Mouse (Mus musculus): ENCODE results near the gene Agtrap. TPM values are rescaled to one million over a fixed set of nuclear protein-coding genes. Genes with fewer than 3 reads are reported as not detected.
"Not testable (repeated sequence)": the region's sequence is repeated elsewhere in the genome, so short reads cannot be mapped to it uniquely, and the experiment has no call there.

The Agtrap gene
- polyA plus RNA-seq, 1 experiment from 2014 or later = 9.2 TPM

- Histone ChIP-seq H3K4me3 (ENCODE audit: low read depth, low read length) (no peak overlapping the region), H3K9ac (ENCODE audit: low read length) (no peak overlapping the region), H3K9me3 (ENCODE audit: control insufficient read depth, low read length) (no peaks in the 10 kb centered on the region), H3K36me3 (ENCODE audit: control insufficient read depth, insufficient read depth, low read length) (peaks cover 23% of the 10 kb centered on the region), H3K27me3 (ENCODE audit: control insufficient read depth, insufficient read depth, low read length) (no peaks in the 10 kb centered on the region), H3K4me1 (ENCODE audit: control insufficient read depth, insufficient read depth, low read length) (no peaks in the 10 kb centered on the region), H3K27ac (replicated peaks; ENCODE audit: low read depth, low read length) (no peak overlapping the region), H3K4me2 (ENCODE audit: low read depth, severe bottlenecking) (no peak overlapping the region)
- WGBS = 91% methylated on average over 4 of the region's 4 CpGs
- DNase-seq (ENCODE audit: low spot score) (no peak), ATAC-seq (ENCODE audit: insufficient number of reproducible peaks, low FRiP score, low TSS enrichment, low read depth) (no peak)
These were observed 31.0 kb downstream of the Agtrap start for GRCm38 (mm10) chr4:148056801-148057200.

GRCm38 (mm10) chr4:148056246-148056645 lies 31.6 kb downstream of the Agtrap start:
- H3K9me3 ChIP-seq (ENCODE audit: control insufficient read depth, low read length) = no peaks in the 10 kb centered on the region
- no peak overlapping the region for H3K27ac ChIP-seq (replicated peaks; ENCODE audit: low read depth, low read length)
- H3K27me3 ChIP-seq (ENCODE audit: control insufficient read depth, insufficient read depth, low read length) = no peaks in the 10 kb centered on the region
- DNase-seq (ENCODE audit: low spot score) (no peak), ATAC-seq (ENCODE audit: insufficient number of reproducible peaks, low FRiP score, low TSS enrichment, low read depth) (no peak)
- H3K4me3 ChIP-seq (ENCODE audit: low read depth, low read length) = no peak overlapping the region
- no peaks in the 10 kb centered on the region for H3K4me1 ChIP-seq (ENCODE audit: control insufficient read depth, insufficient read depth, low read length)
- H3K36me3 ChIP-seq (ENCODE audit: control insufficient read depth, insufficient read depth, low read length) = peaks cover 23% of the 10 kb centered on the region
- 85% methylated on average over 7 of the region's 7 CpGs for WGBS
- no peak overlapping the region for H3K4me2 ChIP-seq (ENCODE audit: low read depth, severe bottlenecking)
- H3K9ac ChIP-seq (ENCODE audit: low read length) = no peak overlapping the region; the same call in 1 of the 2 replicates

- Histone ChIP-seq H3K9me3 (ENCODE audit: control insufficient read depth, low read length) (no peaks in the 10 kb centered on the region), H3K4me1 (ENCODE audit: control insufficient read depth, insufficient read depth, low read length) (no peaks in the 10 kb centered on the region), H3K4me3 (ENCODE audit: low read depth, low read length) (no peak overlapping the region), H3K27ac (replicated peaks; ENCODE audit: low read depth, low read length) (no peak overlapping the region), H3K36me3 (ENCODE audit: control insufficient read depth, insufficient read depth, low read length) (peaks cover 23% of the 10 kb centered on the region), H3K27me3 (ENCODE audit: control insufficient read depth, insufficient read depth, low read length) (no peaks in the 10 kb centered on the region), H3K4me2 (ENCODE audit: low read depth, severe bottlenecking) (no peak overlapping the region), H3K9ac (ENCODE audit: low read length) (no peak overlapping the region)
- WGBS = 92% methylated on average over 21 of the region's 21 CpGs
- DNase-seq (ENCODE audit: low spot score) (no peak), ATAC-seq (ENCODE audit: insufficient number of reproducible peaks, low FRiP score, low TSS enrichment, low read depth) (no peak)
These were observed 32.7 kb downstream of the Agtrap start for GRCm38 (mm10) chr4:148054961-148055695.

GRCm38 (mm10) chr4:148053417-148053920 lies 34.4 kb downstream of the Agtrap start:
- Histone ChIP-seq H3K4me2 (ENCODE audit: low read depth, severe bottlenecking) (no peak overlapping the region), H3K4me1 (ENCODE audit: control insufficient read depth, insufficient read depth, low read length) (no peaks in the 10 kb centered on the region), H3K36me3 (ENCODE audit: control insufficient read depth, insufficient read depth, low read length) (peaks cover 21% of the 10 kb centered on the region), H3K27me3 (ENCODE audit: control insufficient read depth, insufficient read depth, low read length) (no peaks in the 10 kb centered on the region), H3K9ac (ENCODE audit: low read length) (no peak overlapping the region), H3K4me3 (ENCODE audit: low read depth, low read length) (no peak overlapping the region), H3K27ac (replicated peaks; ENCODE audit: low read depth, low read length) (no peak overlapping the region), H3K9me3 (ENCODE audit: control insufficient read depth, low read length) (no peaks in the 10 kb centered on the region)
- DNase-seq (ENCODE audit: low spot score) = no peak
- WGBS = 93% methylated on average over 12 of the region's 12 CpGs
- ATAC-seq (ENCODE audit: insufficient number of reproducible peaks, low FRiP score, low TSS enrichment, low read depth) = no peak

- peaks cover 19% of the 10 kb centered on the region for H3K36me3 ChIP-seq (ENCODE audit: control insufficient read depth, insufficient read depth, low read length)
- H3K27me3 ChIP-seq (ENCODE audit: control insufficient read depth, insufficient read depth, low read length) = no peaks in the 10 kb centered on the region
- WGBS = 80% methylated on average over 2 of the region's 2 CpGs
- H3K4me3 ChIP-seq (ENCODE audit: low read depth, low read length) = no peak overlapping the region
- DNase-seq (ENCODE audit: low spot score) (no peak), ATAC-seq (ENCODE audit: insufficient number of reproducible peaks, low FRiP score, low TSS enrichment, low read depth) (no peak)
- H3K4me1 ChIP-seq (ENCODE audit: control insufficient read depth, insufficient read depth, low read length) = no peaks in the 10 kb centered on the region
- H3K4me2 ChIP-seq (ENCODE audit: low read depth, severe bottlenecking) = no peak overlapping the region
- H3K9me3 ChIP-seq (ENCODE audit: control insufficient read depth, low read length) = no peaks in the 10 kb centered on the region
- H3K27ac ChIP-seq (replicated peaks; ENCODE audit: low read depth, low read length) = no peak overlapping the region
- no peak overlapping the region for H3K9ac ChIP-seq (ENCODE audit: low read length)
These were observed 34.9 kb downstream of the Agtrap start for GRCm38 (mm10) chr4:148052976-148053375.

GRCm38 (mm10) chr4:148051886-148052285 lies 35.9 kb downstream of the Agtrap start:
- peaks cover 19% of the 10 kb centered on the region for H3K36me3 ChIP-seq (ENCODE audit: control insufficient read depth, insufficient read depth, low read length)
- WGBS = 85% methylated on average over 11 of the region's 11 CpGs
- H3K4me1 ChIP-seq (ENCODE audit: control insufficient read depth, insufficient read depth, low read length) = no peaks in the 10 kb centered on the region
- ATAC-seq (ENCODE audit: insufficient number of reproducible peaks, low FRiP score, low TSS enrichment, low read depth) (no peak), DNase-seq (ENCODE audit: low spot score) (no peak)
- no peak overlapping the region for H3K4me2 ChIP-seq (ENCODE audit: low read depth, severe bottlenecking)
- no peaks in the 10 kb centered on the region for H3K9me3 ChIP-seq (ENCODE audit: control insufficient read depth, low read length)
- no peak overlapping the region for H3K27ac ChIP-seq (replicated peaks; ENCODE audit: low read depth, low read length)
- no peaks in the 10 kb centered on the region for H3K27me3 ChIP-seq (ENCODE audit: control insufficient read depth, insufficient read depth, low read length)
- no peak overlapping the region for H3K4me3 ChIP-seq (ENCODE audit: low read depth, low read length)
- H3K9ac ChIP-seq (ENCODE audit: low read length) = no peak overlapping the region

GRCm38 (mm10) chr4:148051046-148051776 lies 36.6 kb downstream of the Agtrap start:
- H3K27me3 ChIP-seq (ENCODE audit: control insufficient read depth, insufficient read depth, low read length) = no peaks in the 10 kb centered on the region
- H3K4me1 ChIP-seq (ENCODE audit: control insufficient read depth, insufficient read depth, low read length) = no peaks in the 10 kb centered on the region
- H3K36me3 ChIP-seq (ENCODE audit: control insufficient read depth, insufficient read depth, low read length) = peaks cover 19% of the 10 kb centered on the region
- WGBS = 77% methylated on average over 13 of the region's 13 CpGs
- no peak overlapping the region for H3K4me2 ChIP-seq (ENCODE audit: low read depth, severe bottlenecking)
- H3K9me3 ChIP-seq (ENCODE audit: control insufficient read depth, low read length) = no peaks in the 10 kb centered on the region
- no peak overlapping the region for H3K9ac ChIP-seq (ENCODE audit: low read length)
- no peak overlapping the region for H3K27ac ChIP-seq (replicated peaks; ENCODE audit: low read depth, low read length)
- no peak for ATAC-seq (ENCODE audit: insufficient number of reproducible peaks, low FRiP score, low TSS enrichment, low read depth)
- no peak for DNase-seq (ENCODE audit: low spot score)
- H3K4me3 ChIP-seq (ENCODE audit: low read depth, low read length) = no peak overlapping the region

GRCm38 (mm10) chr4:148050396-148050914 lies 37.4 kb downstream of the Agtrap start:
- not testable (repeated sequence) for H3K27me3 ChIP-seq (ENCODE audit: control insufficient read depth, insufficient read depth, low read length); H3K27ac ChIP-seq (replicated peaks; ENCODE audit: low read depth, low read length); H3K4me3 ChIP-seq (ENCODE audit: low read depth, low read length); DNase-seq (ENCODE audit: low spot score); H3K4me1 ChIP-seq (ENCODE audit: control insufficient read depth, insufficient read depth, low read length); H3K4me2 ChIP-seq (ENCODE audit: low read depth, severe bottlenecking); ATAC-seq (ENCODE audit: insufficient number of reproducible peaks, low FRiP score, low TSS enrichment, low read depth); H3K9ac ChIP-seq (ENCODE audit: low read length); H3K9me3 ChIP-seq (ENCODE audit: control insufficient read depth, low read length)
- 96% methylated on average over 3 of the region's 3 CpGs for WGBS
- H3K36me3 ChIP-seq (ENCODE audit: control insufficient read depth, insufficient read depth, low read length) = peaks cover 16% of the 10 kb centered on the region
